Mouse (Mus musculus): ENCODE measurements at regions not wholly inside any gene's neighbourhood (a gene's known extent, or its start where the extent isn't known, plus 50 kb on each side); places are given as distances from the start of the nearest gene placed in this dataset.

DNA sequence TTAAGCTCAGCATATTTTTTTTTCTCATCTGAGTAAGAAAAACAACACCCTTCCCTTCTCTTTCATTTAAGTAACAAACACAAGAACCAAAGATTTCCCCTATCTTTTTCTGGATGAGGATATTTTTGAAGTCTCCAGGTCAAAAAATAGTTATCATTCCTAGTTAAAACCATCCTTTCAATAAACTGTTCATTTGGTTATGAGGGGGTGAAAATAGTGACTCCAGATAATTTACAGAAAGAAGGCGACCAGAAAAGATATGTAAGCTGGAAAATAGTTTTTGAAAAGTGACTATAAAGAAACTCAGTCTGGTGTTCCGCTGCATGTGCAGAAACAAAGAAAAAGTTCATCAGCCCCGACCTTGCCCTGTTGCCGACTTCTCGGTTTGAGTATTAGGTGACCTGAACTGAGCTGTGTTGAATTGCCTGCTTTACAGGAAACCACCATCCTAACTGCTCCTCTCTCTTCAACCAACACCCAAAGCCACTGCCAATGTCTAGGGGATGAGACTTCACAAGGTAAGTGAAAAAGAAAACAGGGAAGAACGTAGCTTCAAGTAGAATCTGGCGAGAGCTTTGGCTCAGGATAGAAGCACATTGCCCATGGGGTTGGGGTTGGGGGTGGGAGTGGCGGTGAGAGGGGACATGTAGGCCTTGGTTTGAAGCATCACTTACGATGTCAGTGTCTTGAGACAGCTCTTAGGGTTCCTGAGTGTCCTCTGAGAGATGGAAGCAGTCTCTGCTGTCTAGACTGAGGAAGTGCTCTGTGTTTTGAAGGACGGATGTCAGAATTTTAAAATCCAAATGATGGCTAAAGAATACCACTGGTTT, 104.6 kb downstream of the Ube2e3 start:
- DNase-seq, result no peak

DNA sequence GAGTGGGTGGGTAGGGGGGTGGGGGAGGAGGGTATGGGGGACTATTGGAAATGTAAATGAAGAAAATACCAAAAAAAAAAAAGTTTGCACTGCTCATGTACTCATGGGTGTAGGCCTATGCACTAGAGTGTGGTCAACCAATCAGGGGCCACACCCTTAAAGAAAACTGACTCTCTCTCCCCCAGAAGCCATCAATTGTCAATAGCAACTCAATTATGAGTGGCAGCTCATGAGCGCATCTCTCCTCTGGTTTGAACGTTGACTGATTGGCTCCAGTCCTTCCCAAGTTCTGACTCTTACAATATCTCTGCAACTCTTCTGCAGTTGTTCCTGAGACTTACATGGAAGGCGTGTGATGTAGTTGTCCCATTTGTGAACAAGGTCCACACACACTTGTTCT, 105.9 kb downstream of the Ube2e3 start:
- no peak for DNase-seq

DNA sequence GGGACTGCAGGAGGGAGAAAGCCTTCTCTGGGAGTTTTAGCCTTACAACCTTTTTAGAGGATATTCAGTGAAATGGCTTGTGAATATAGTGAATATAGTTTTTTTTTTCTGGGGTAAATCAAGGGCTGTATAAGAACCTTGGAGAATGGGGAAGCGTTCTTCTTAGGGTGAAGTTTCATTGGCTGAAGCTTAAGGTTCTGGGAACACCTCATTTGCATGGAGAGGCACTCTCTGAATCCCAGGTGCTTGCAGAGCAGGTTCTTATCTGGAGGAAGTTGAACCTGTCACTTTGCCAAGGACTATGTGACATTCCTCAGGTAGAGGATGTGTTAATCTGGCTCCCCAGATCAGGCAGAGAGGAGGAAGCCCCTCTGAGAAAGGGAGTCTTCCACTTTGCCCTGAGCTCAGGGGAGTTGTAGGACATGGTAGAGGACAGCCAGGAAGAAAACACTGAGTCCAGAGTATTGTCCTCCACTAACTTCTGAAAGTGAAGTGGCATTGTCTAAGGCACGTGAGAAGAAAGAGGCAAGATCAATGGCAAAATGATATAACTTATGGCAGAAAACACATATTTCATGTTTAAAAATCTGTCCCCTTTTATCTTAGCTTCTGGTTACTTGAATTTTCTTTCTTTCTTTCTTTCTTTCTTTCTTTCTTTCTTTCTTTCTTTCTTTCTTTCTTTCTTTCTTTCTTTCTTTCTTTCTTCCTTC, 106.9 kb downstream of the Ube2e3 start:
- no peak for DNase-seq

DNA sequence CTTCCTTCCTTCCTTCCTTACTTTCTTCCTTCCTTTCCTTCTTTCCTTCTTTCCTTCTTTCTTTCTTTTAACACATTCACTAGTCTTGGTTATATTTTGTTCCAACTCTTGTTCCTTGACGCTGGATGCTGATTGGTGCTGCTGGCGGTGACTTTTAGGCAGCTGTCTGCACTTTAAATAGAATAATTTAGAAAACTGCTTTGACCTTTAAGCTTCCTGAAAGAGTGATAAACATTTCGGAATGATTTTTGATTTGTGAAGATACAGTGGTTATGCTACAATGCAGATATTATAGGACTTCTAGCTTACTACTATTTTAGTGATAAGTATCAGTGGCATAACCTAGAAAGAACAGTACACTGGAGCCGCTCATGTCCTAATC, 107.5 kb downstream of the Ube2e3 start:
- DNase-seq, result no peak

DNA sequence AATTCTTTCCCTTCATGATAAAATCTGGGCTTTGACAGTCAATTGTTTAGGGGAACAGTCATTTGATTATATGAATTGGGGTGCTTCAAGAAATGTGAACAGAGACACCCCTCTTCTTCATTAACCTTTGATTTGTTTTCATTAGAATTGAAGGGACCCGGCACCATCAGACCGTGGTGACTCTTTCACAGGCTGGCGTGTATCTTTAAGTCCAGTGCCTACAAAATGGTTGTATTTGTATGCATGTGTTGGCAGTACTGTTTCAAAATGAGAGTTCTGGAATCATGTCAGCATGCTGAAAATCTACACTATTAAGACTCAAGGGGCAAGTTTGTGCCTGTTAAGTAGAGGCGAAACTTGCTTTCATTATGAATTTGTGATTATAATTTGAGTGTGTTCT, 108.2 kb downstream of the Ube2e3 start:
- DNase-seq, result no peak

DNA sequence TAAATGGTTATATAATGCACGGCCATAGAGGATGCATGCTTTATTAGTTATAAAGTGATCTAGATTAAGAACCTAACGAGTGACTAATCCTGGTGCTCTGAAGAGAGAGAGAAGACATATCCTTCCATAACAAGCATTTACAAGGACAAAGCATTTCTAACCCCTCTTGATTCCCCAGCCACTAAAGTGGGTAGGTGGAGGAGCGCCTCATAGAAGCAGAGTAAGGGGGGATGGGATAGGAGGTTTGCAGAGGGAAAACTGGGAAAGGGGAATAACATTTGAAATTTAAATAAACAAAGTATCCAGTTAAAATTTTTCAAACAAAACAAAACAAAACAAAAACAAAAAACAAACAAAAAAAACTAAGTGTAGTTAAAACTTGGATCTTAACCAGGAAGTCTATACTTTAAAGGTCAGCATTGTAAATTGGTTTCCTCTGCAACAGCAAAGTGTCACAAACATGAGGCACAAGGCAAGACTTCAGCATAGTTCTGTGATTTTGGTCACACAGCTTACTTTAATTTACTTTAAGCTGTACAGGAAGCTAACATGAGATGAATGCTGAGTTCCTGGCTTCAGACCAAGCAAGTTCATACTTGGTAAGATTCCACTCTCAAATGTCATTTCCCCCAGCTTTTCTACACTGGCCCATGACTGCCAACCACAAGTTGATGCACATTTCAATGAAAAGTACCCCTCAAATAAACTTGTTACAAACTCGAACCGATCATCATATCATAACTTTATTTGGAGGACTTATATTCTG, 109.9 kb downstream of the Ube2e3 start:
- no peak for DNase-seq

DNA sequence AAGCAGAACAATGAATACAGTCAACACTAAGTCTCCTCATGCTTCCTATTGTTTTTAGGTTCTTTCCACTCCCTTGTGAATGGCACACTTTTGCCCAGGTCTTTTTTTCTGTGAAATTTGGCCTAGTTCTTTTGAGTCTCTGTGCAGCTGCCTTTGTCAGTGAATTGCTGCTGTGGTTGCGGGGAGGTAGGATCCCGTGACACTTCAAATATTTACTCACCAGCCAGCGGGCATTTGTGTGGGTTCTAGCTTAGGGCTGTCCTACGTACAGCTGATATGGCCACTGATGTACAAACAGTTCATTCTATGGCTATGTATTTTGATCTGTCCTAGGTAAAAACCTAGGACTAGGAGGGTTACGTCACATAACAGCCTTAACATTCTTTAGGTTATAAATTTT, 112.1 kb downstream of the Ube2e3 start:
- no peak for DNase-seq

DNA sequence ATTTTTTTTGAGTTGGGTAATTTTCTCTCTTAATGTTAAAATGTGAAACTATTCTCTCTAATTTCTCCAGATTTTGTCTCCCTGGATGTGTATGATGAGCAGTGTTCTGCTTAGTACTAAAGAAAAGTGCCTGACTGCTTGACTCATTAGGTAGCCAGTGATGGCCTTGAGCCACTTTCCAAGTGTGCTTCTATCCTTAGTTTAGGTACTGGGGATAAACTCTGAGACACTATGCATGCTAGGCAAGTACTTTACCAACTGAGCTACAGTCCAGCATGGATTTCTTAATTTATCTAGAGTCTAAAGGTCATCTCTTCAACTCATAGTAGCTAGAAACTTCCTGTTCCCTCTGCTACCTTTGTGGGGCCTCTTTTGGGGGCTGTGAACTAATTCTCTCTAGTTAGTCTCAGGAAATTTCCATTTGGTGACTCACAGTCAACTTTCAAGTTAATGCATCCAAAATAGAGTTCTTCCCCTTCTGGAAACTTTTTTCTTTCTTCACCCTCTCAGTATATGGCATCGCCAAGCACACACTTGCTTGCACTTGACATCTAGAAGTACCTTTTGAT, 112.8 kb downstream of the Ube2e3 start:
- no peak for DNase-seq

DNA sequence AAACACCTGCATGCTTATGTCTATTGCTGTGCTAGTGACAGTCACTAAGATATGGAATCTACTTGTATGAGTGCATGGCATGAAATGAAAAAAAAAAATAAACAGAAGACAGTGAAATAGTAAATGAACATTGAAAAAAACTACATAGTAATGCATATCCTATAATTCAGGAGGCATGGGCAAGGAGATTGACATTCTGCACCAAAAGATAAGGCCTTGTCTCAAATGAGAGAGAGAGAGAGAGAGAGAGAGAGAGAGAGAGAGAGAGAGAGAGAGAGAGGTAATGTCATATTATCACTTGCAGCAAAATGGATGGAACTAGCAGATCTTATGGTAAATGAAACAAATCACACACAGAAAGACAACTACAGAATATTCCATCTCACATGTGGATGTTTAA, 115.4 kb downstream of the Ube2e3 start:
- no peak for DNase-seq

DNA sequence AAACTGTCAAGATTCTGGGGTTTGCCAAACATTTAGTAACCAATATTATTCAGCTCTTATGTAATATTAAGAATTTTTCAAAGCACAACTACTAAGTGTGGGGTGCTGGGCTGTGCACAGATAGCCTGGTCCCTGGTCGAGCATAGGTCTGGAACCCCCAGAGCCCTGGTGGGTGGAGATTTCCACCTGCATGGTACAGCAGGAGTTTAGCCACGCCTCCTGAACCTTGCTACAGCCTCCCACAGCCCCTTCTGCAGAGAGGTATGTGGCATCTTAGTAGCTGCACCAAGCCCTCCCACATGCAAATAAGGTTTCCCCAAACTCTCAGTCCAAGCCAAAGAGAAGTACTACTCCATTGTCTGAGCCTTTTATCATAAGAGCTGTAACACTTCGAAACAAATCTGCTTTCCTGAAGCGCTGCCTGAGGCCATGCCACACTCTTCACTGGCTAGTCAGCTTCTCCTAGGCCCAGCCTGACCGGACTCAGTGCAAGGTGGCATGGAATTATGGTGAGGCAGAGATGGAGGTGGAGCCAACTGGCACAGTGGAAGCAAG, 116.1 kb downstream of the Ube2e3 start:
- DNase-seq, result no peak

DNA sequence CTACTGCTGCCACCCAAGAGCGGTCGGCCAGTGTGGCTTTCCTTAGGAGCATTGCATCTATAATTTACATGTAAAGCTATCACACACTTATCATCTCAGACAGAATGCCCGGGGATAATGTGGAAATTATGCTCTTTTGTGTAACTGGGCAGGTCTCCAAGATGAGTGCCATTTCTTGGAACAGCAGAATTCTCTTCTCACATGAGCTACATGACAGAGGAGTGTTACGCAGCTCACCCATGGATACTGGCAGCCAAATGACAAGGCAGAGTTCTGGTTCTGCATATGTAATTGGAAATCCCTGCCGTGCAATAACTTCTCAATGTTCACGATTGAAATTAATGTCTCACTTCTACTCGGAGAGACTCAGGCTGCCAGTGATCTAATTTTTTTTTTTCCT, 119.1 kb downstream of the Ube2e3 start:
- no peak for DNase-seq

DNA sequence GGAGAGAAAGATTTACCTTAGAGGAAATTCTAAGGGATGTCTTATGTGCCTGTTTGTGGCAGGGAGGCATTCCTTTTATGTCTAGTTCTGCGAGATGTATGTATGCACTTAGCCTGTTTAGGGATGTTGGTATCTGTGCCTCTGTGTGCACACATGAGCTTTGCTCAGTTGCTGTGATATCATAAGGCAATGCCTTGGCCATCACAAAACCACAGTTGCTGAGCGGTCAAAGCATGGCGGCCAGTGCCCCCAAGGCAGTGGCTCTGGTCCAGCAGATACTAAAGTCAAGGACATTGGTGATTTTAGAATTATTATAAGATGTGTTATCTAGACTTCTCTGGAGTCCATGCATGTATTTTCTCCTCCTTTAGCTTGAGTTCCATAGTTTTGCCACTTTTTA, 119.5 kb downstream of the Ube2e3 start:
- no peak for DNase-seq

DNA sequence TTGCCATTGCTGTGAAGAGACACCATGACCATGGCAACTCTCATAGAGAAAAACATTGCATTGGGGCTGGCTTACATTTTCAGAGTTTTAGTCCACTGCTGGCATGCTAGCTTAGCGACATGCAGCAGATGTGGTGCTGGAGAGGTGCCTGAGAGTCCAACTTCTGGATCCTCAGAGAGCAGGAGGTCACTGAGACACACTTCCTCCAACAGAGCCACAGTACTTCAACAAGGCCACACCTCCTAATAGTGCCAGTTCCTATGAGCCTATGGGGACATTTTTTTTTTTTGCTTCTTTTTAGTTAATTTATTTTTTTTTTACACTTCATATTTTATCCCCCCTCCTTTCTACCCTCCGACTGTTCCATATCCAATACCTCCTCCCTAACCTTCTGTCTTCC, 120.3 kb downstream of the Ube2e3 start:
- DNase-seq, result no peak

DNA sequence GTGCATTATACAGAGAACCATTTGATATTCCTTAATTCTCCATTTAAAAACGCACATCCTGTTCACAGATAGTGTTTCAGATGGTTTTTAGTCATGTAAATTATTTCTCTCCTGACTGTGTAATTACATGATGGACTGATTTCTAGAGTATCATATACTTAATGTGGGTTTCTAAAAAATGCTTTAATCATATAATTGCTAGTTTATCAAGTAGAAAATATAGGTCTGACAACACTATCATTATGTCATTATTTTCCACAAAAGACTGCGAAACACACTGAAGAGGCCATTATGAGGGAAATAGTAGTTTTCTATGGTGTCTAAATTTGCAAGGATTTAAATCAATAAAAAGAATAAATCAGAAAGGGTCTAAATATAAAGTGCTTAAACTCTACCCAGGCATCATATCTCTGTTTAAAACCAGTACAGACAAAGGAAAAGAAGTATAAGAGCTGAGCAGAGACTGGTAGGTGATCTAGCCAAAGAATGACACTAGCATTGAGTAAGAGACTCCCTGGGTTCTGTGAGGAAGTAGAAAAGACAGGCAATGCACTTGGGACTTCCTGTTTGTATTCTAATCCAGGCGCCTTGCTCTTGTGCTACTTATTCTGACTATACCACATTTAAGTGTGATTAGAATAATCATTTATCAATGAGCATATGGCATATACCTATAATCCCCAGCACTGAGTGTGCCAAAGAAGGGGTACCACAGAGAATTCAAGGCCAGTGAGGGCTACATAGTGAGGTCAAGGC, 127.1 kb downstream of the Ube2e3 start:
- DNase-seq, result no peak

DNA sequence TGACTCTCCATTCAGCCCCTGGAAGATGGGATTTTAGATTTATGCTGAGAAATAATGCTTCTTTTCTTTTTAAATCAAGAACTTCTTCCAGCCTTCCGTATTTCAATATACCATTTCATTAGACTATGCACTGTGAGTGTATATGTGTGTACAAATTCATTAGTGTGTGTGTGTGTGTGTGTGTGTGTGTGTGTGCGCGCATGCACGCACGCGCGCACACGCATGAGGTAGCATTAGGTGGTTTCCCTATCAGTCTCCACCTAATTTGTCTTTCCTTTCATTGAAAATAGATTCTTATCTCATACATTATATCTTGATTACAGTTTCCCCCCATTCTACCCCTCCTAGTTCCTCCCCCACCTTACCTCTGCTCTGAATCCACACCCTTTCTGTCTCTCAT, 130.7 kb downstream of the Ube2e3 start:
- DNase-seq, result no peak

DNA sequence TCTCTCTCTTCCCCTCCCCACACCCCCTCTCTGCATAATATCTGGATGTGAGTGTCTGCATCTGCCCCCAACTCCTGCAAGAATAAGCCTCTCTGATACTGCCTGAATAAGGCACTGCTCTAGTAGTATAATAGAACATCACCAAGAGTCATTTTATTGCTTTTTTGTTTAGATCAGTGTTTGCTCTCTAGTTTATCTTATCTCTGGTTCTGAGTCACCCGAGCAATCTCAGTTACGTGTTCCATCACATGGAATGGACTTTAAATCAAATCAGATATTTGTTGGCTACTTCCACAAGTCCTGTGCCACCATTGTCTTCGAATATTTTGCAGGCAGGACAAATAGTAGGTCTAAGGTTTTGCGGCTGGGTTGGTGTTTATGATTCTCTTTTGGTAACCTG, 131.5 kb downstream of the Ube2e3 start:
- no peak for DNase-seq

DNA sequence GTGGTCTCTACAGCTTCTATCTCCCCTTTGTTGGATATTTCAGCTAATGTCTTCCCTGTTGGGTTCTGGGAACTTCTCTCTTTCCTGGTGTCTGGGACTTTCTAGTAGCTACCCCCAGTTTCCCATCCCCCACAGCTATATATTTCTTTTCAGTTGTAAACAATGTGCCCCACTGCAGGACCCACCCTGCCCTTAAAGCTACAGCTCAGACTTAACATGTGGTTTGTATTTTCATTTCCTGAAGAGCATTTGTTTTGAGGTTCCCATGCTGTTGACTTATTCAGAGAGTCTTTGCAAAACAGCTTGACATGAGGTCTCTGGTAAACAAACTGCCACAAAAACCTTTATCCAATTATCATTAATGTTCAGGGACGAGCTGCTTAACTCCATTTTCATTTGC, 136.9 kb downstream of the Ube2e3 start:
- DNase-seq, result no peak

DNA sequence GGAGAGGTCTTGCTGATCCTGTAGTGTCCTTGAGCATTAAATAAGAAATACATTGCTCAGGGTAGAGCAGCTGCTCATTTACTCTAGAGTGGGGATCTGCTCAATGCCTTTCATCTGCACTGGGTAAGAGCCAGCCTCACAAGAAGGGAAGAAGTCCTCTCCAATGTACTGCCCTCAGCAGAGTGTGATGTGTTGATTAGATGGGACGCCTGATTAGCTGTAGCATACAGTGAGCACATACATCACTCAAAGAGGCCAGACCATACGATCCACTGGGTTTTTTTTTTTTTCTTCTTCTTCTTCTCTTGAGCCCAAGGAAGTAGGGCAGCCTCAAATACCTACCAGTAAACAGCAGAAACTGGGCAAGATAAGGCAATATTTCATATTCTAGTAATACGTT, 140.7 kb downstream of the Ube2e3 start:
- DNase-seq, result no peak

DNA sequence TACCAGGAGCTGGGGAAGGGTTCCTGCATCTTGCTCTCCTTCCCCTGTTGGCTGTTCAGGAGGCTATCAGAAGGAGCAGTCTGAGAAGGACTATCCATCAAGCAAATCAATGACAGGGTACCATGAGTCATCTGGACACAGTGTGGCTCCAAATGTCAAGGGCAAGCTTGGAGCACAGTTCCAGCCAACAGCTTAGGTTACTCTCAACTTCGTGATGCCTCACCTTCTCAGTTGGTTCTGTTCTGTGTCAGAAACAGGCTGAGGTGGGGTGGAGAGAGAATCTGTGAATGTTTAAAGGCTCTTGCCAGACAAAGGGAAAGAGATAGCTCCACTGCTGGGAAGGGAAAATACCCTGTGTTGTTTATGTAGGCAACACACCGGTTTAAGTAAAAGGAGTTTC, 141.9 kb downstream of the Ube2e3 start:
- DNase-seq, result no peak

DNA sequence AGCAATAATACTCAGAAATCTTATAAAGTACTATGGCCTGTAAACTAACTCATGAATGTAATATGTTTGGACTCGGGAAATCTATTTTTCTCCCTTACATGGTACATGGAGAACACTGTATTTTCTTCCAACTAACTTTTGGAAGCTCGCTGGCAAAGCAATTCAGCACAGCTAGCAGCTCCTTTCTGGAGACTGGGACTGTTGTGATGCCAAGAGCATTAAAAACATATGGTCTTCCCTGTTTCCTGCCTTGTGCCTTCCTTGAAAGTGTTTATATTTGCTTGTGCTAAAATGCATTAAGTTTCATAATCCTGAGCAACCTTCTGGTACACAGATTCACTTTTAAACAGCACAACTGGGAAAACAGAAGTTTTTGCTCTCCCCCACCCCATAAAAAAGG, 142.3 kb downstream of the Ube2e3 start:
- DNase-seq, result no peak

DNA sequence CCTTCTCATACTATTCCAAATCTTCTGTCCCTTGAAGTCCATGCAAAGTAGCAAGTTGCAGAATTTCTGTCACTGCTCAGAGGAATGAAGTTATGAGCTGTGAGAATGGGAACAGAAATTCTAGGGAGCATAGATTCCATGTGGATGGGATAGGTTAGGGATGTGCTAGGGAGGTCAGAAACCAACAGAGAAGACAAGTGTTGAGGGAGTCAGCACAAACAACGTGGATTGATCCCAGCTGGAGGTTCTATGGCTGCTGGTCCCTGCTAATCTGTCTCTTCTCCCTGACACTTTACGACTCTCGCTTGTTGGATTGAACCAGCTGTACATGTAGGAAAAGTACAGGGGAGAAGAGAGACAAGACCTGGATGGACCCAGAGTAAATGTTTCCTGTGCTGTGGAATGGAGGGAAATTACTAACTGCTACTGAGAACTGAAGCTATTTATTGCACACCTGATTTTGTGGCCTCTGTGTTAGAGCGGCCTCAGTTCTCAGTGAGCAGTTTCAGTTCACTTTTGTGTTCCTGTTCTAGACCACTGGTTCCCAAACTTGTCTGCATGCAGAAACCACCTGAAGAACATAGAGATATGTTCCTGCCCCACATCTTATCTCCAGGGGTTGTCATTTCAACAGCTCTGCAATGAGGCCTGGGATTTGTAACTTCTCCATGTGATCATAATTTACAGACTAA, 151.0 kb downstream of the Ube2e3 start:
- no peak for DNase-seq

DNA sequence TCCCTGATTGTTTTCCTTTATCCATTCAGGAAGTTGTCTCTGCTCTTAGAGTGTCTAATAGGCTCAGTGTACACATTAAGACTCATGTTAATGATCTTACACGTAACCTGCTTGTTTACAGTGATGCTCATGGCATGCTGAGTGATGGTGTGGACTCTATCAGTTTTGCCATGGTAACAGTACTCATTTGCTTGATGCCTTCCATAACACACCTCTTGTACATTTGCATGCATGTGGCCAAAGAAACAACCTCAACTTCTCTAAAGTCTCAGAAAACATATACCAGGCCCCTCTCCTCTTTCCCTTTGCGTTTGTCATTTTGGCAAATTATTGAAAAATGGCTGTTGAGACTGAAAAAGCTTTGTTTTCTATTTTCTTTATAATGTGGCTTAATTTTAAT, 155.0 kb downstream of the Ube2e3 start:
- no peak for DNase-seq
